Mouse (Mus musculus) c-Kit-negative CD71-positive TER-119-positive erythroid progenitor cells, embryonic 14.5 days (primary cell): ENCODE results near the gene Olfr568.
A peak's percentile ranks its signal among the peaks of the same experiment; 100 is the strongest.

ENCODE experiments used
- DNase-seq: peaks from one replicate; pipeline ENCODE4 v3.0.0-alpha.2; 2013; ENCODE audit warnings: low read depth, low spot score

Gene Olfr568

DNA sequence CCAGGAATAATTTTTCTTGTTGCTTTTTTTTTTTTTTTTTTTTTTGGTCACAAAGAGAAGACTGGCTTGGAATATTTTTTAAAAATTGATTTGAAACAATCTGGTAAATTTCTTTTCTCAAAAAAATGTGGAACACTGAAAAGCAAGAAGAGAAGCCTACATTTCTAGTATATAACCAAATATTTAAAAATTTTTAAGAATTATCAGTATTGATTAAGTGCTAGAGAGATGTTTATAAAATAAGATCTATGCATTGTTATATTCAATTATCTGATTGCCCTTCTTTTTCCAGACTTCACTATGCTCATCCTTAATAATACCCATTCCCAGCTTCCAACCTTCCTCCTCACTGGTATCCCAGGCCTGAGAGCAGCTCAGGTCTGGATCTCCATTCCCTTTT, at the start of gene Olfr568:
TSS of gene Olfr568 (plus strand) at position 301 of the 400 bp plus-strand sequence.
- DNase-seq: no peak

DNA sequence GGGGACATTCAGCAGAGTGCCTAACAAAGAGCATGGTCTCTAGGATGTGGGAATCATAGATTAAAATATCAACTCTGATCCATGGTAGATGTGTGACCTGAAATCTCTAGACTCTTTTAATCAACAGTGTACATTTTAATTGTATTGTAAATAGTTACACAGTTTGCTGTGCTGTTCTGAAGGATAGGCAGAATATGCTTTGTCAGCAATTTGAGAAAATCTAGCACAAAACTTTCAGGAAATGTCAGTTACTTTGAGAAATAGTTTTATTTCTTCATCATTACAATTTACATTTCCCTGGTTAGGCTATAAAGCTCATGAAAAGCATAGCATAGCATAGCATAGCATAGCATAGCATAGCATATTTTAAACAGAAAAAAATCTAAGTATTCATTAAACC, 21.1 kb upstream of the Olfr568 start:
- no peak for DNase-seq

DNA sequence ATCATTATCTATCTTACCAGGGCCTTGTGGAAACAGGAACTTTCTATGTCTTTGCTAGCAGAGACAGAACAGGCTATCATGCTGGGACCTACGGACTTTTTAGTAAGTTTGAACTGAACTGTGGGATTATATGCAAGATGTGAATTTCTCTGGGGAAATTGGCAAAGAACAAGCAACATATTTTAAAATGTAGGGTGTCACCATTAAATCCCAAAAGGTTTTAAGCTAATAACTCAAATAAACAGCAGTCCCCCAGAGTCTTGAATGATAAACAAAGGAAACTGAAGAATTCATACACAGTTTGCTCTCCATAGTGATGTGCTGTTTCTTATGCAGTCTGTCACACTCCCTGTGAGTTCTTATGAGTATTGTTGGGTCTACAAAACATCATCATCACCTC, 18.3 kb upstream of the Olfr568 start, which contains the start of gene Olfr566:
TSS of gene Olfr566 (minus strand) at position 101 of the 400 bp plus-strand sequence.
- no peak for DNase-seq

DNA sequence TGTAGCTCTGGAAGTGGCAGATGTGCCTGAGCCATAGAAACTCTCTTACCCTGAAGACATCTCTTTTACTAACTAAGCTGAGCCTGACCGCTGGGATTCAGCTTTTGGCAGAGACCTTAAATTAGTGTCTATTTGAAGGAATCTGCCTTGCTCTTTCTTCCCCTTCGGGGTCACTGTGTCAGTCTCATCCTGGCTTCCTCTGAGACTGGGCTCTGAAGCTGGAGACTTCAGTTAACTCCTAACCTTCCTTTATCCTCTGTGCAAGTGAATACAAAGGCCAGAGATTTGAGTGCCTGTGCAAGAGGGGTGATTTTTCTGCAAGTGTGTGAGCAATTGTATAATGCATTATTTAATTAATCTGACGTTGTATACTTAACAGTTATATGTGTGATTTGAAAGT, 13.9 kb downstream of the Olfr568 start, which contains the start of gene Olfr569:
TSS of gene Olfr569 (minus strand) at position 101 of the 400 bp plus-strand sequence.
- no peak for DNase-seq

DNA sequence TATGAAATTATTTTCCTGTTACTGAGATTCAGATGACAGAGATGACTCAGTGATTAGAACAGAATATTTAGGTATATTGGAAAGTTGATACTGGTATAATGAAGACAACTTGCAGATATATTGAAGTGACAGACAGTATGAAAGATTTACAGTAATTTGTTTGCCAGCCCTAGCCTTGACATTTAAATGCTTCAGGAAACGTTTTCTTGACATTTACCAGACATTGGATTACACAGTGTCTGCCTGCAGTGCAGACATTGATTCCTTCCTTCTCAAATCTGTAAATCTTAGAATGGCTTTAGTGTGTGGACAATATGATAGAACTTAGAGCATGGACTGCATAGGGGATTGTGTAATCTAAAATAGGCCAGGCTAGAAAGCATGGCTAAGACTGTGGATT, 38.3 kb downstream of the Olfr568 start:
- no peak for DNase-seq

DNA sequence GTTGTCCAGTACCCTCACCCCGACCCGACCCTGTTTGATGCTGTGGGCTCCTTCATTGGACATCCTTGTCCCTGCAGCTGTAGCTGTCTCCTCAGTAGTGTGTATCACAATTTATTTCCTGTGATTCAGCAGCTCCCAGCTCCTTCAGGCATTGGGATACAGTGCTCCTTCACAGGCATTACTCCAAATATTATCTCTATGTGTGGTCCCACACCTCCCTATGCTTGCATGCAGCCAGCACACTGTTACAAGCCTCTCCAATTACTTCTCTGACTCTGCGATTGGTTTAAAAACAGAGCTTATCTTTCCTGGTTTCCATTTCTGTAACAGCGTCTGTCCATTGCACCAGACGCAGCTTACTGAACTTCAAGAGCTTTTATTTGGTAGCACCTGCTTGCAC, 39.5 kb downstream of the Olfr568 start:
- no peak for DNase-seq

DNA sequence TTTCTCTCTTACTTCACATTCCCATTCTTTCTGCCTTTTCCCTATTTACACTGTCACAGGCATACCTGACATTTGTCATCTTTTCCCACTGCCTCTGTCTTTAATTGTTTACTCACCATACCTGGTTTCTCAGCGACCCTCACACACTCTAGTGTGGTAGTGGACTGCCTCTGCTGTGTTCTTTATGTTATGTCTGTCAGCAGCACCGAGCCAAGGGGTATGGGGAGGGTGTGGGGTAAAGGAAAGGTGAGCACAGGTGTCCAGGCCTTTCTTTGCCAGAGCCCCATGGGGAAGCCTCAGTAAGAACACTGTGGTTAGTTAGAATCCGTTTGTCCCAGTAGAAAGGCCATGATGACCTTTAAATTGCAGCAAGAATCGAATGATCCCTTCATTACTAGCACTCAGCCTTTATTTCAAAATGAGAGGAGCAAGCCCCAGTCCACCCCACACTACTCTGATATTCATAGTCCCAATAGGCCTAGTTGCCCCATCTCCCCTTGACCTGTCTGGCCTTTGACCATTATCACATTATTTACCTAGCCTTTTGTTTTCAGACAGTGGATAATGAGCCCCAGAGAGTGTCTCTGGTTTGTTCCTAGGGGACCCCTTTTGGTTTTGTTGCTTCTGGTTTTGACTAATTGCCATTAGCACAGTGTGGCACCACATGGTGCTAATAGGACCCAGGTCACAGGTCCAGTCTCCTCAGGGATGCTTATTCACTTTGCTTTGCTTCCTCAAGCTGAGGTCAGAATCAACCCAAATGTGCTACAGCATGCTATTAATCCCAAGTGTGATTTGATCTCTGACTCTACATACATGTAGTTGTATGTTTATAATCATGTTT, 40.3 kb downstream of the Olfr568 start, which contains the start of gene Olfr571:
TSS of gene Olfr571 (minus strand) at position 505 of the 844 bp plus-strand sequence.
- no peak for DNase-seq

DNA sequence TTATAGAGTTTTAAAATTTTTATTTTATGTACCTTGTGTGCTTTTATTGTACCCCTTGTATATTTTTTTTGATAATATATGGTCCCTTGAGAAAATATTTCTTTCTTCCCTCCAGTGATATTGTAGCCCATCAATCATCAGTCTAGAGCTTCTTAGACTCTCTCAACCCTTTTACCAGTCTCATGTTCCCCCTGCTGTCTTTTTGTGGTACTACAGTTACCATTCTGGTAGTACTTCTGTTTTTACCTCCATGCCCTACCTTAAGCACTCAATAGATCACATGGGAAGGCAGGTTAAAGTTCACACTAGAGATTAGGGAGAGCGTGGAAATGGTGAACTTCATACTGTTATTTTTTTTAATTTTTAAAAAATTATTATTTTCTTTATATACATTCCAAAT, 42.7 kb downstream of the Olfr568 start:
- DNase-seq: peak; percentile 21

GRCm38 (mm10) chr7:102924109-102924508, 47.2 kb downstream of the Olfr568 start, which contains the start of gene Olfr572:
TSS of gene Olfr572 (plus strand) at chr7:102924409.
- no peak for DNase-seq

DNA sequence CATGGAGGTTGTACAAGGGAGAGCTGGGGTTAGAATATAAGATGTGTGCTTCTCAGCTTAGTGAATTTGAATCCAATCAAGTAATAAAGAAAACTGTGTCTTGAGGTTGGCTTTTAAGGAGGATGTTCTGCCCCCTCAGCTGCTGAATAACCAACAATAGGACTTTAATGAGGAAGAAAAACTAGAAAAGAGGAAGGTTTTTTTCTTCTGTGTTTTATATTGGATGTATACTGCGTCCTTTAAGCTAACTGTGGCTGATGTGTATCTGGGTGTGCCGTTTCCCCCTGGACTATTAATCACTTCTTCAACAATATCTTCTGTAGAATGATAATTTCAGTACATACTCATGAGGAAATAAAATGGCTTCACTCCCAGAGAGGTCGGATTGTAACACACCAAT, 50.2 kb downstream of the Olfr568 start:
- no peak for DNase-seq
